Mouse (Mus musculus): ENCODE results near the gene Ell.
A peak's percentile ranks its signal among the peaks of the same experiment; 100 is the strongest.

The Ell gene

GRCm38 (mm10) chr8:70538633-70539076 is 602 bp upstream of the Ell start:
- peak; percentile 99 for DNase-seq

GRCm38 (mm10) chr8:70540013-70540506 is 803 bp downstream of the Ell start:
- DNase-seq, result peak; percentile 43

GRCm38 (mm10) chr8:70540507-70541071 is 1.3 kb downstream of the Ell start:
- DNase-seq, result no peak

GRCm38 (mm10) chr8:70541081-70541480 is 1.8 kb downstream of the Ell start:
- DNase-seq, result no peak

- no peak for DNase-seq
These were observed 5.0 kb downstream of the Ell start for GRCm38 (mm10) chr8:70544200-70544687.

- DNase-seq, result no peak
These were observed 7.2 kb downstream of the Ell start for GRCm38 (mm10) chr8:70546412-70546811.

GRCm38 (mm10) chr8:70547762-70548161 is 8.5 kb downstream of the Ell start:
- no peak for DNase-seq

GRCm38 (mm10) chr8:70549412-70550184 is 10.3 kb downstream of the Ell start:
- DNase-seq, result no peak

- no peak for DNase-seq
These were observed 12.4 kb downstream of the Ell start for GRCm38 (mm10) chr8:70551558-70552161.

GRCm38 (mm10) chr8:70552836-70553235 is 13.6 kb downstream of the Ell start:
- no peak for DNase-seq

GRCm38 (mm10) chr8:70553740-70554139 is 14.5 kb downstream of the Ell start:
- DNase-seq, result peak; percentile 74

GRCm38 (mm10) chr8:70555079-70555747 is 16.0 kb downstream of the Ell start:
- DNase-seq, result no peak

- DNase-seq, result no peak
These were observed 19.1 kb downstream of the Ell start for GRCm38 (mm10) chr8:70558334-70558733.

GRCm38 (mm10) chr8:70558983-70559382 is 19.7 kb downstream of the Ell start:
- no peak for DNase-seq

GRCm38 (mm10) chr8:70560096-70560495 is 20.8 kb downstream of the Ell start:
- no peak for DNase-seq

GRCm38 (mm10) chr8:70560564-70560963 is 21.3 kb downstream of the Ell start:
- DNase-seq, result no peak

GRCm38 (mm10) chr8:70561357-70561756 is 22.1 kb downstream of the Ell start:
- no peak for DNase-seq

GRCm38 (mm10) chr8:70561809-70562535 is 22.7 kb downstream of the Ell start:
- DNase-seq, result no peak

GRCm38 (mm10) chr8:70562802-70563201 is 23.5 kb downstream of the Ell start:
- no peak for DNase-seq

GRCm38 (mm10) chr8:70563763-70564387 is 24.6 kb downstream of the Ell start:
- no peak for DNase-seq

- no peak for DNase-seq
These were observed 25.5 kb downstream of the Ell start for GRCm38 (mm10) chr8:70564696-70565235.

- DNase-seq, result no peak
These were observed 26.3 kb downstream of the Ell start for GRCm38 (mm10) chr8:70565561-70565960.

Measured in cerebellum, adult 8-10 months (tissue).